Mouse (Mus musculus): ENCODE data around the gene Znhit2. TPM values are rescaled to one million over a fixed set of nuclear protein-coding genes. Genes with fewer than 3 reads are reported as not detected.
"Not testable (repeated sequence)": the region's sequence is repeated elsewhere in the genome, so short reads cannot be mapped to it uniquely, and the experiment has no call there.

Gene Znhit2
- total and polyA plus RNA-seq, 3 experiments, result 27.0 to 37.3 TPM; not detected in 1

DNA sequence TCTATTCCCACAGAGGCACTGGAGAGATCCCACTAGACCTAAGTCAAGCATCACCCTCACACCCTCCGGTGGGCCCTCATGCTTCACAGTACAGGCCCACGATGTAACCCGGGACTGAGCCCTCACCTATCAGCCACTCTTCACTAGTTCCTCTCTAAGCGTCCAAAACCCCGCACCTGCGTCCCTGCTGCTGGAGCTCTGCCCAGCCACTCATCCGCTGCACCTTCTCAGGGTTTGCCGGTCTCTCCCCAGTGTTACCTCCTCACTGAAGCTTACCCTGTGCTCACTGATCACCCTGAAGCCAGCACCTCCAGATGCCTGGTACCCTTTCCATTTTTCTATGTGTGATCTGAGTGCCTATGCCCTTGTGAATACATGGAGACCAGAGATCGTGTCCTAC, 18.7 kb upstream of the Znhit2 start:
- Histone ChIP-seq H3K27me3 (ENCODE audit: control insufficient read depth in 1 of 2, insufficient read depth in 2 of 2, low read length in 2 of 2) (no peaks in the 10 kb centered on the region), H3K79me2 (ENCODE audit: control insufficient read depth, insufficient read depth, low read length, poor library complexity) (peaks cover 10% of the 10 kb centered on the region), H3K4me3 (ENCODE audit: control insufficient read depth in 1 of 2, insufficient read depth in 1 of 2, low read depth in 2 of 2, low read length in 2 of 2) (no peak overlapping the region), H3K27ac (ENCODE audit: control insufficient read depth, low read depth, low read length) (no peak overlapping the region), H3K9ac (ENCODE audit: control insufficient read depth, low read depth, low read length, poor library complexity, severe bottlenecking) (no peak overlapping the region), H3K9me3 (replicated peaks; ENCODE audit: insufficient read depth, low read length) (no peaks in the 10 kb centered on the region), H3K4me1 (ENCODE audit: control insufficient read depth in 1 of 2, insufficient read depth in 2 of 2, low read length in 2 of 2) (peaks cover 3 to 10% of the 10 kb centered on the region in 2 experiments), H3K36me3 (ENCODE audit: control insufficient read depth in 1 of 2, insufficient read depth in 2 of 2, low read length in 2 of 2) (peaks cover 0 to 8% of the 10 kb centered on the region in 2 experiments; a peak in 2 of 4 replicates)
- TF ChIP-seq MEF2A (IDR thresholded peaks at IDR 0.05; ENCODE audit: extremely low read depth, insufficient replicate concordance, low read depth, low read length, poor library complexity, severe bottlenecking) (no peak), RAD21 (IDR thresholded peaks at IDR 0.05; ENCODE audit: low read depth, low read length) (no peak), USF1 (IDR thresholded peaks at IDR 0.05; ENCODE audit: low read depth, low read length) (no peak), MXI1 (IDR thresholded peaks at IDR 0.05; ENCODE audit: low read depth, low read length) (no peak), EP300 (IDR thresholded peaks at IDR 0.05; ENCODE audit: low read depth in 1 of 2, low read length in 2 of 2) (no peak), ZC3H11A (IDR thresholded peaks at IDR 0.05; ENCODE audit: low read depth, low read length) (no peak), JUND (IDR thresholded peaks at IDR 0.05; ENCODE audit: low read depth, low read length) (no peak), CTCF (IDR thresholded peaks at IDR 0.05 in 2 of 3, conservative IDR thresholded peaks at IDR 0.05 in 1 of 3; ENCODE audit: control insufficient read depth in 1 of 3, insufficient read depth in 1 of 3, low read depth in 2 of 3, low read length in 3 of 3, poor library complexity in 1 of 3, severe bottlenecking in 1 of 3) (no peak), SMC3 (IDR thresholded peaks at IDR 0.05; ENCODE audit: low read depth, low read length) (no peak), MAZ (IDR thresholded peaks at IDR 0.05; ENCODE audit: low read depth, low read length) (no peak), NRF1 (IDR thresholded peaks at IDR 0.05; ENCODE audit: insufficient read depth, low read depth, low read length, poor library complexity, severe bottlenecking) (no peak), CHD2 (IDR thresholded peaks at IDR 0.05; ENCODE audit: low read length) (no peak), NELFE (IDR thresholded peaks at IDR 0.05; ENCODE audit: low read depth, low read length) (no peak), GABPA (IDR thresholded peaks at IDR 0.05; ENCODE audit: low read depth, low read length) (no peak), BHLHE40 (IDR thresholded peaks at IDR 0.05; ENCODE audit: borderline replicate concordance, low read depth, low read length) (no peak), POLR2A (IDR thresholded peaks at IDR 0.05; ENCODE audit: control insufficient read depth in 1 of 2, insufficient read depth in 1 of 2, low read depth in 1 of 2, low read length in 2 of 2, poor library complexity in 1 of 2) (no peak), TAL1 (IDR thresholded peaks at IDR 0.05; ENCODE audit: low read length) (no peak), UBTF (IDR thresholded peaks at IDR 0.05; ENCODE audit: borderline replicate concordance, insufficient read depth, low read depth, low read length) (no peak), POLR2AphosphoS2 (IDR thresholded peaks at IDR 0.05; ENCODE audit: low read length) (no peak)
- DNase-seq (ENCODE audit: low read depth, low spot score), result no peak

DNA sequence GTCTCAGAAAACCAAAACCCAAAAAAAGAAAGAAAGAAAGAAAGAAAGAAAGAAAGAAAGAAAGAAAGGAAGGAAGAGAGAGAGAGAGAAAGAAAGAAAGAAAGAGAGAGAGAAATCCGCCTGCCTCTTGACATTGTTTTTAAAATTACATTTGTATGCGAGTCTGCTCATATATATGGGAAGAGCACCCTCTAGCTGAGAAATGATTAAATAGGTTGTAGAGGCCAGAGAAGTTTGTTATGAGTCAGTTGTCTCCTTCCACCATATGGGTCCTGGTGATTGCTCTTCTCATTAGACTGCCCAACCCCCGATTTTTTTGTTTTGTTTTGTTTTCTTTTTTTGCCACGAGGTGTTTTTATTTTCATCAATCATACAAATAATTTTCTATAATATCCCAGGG, 16.9 kb upstream of the Znhit2 start:
- TF ChIP-seq HCFC1 (IDR thresholded peaks at IDR 0.05; ENCODE audit: low read depth, low read length) (peak; percentile 27; the same call in 1 of the 2 replicates), GATA1 (IDR thresholded peaks at IDR 0.05; ENCODE audit: low read depth, low read length) (0 out of 2 replicates have a peak, but pooled peaks have one; percentile 3), ZC3H11A (IDR thresholded peaks at IDR 0.05; ENCODE audit: low read depth, low read length) (peak; percentile 54), SIN3A (IDR thresholded peaks at IDR 0.05; ENCODE audit: low read length) (peak; percentile 84), TAL1 (IDR thresholded peaks at IDR 0.05; ENCODE audit: low read length) (peak; percentile 24; the same call in 1 of the 2 replicates), CTCF (IDR thresholded peaks at IDR 0.05 in 2 of 3, conservative IDR thresholded peaks at IDR 0.05 in 1 of 3; ENCODE audit: control insufficient read depth in 1 of 3, insufficient read depth in 1 of 3, low read depth in 2 of 3, low read length in 3 of 3, poor library complexity in 1 of 3, severe bottlenecking in 1 of 3) (peak; percentile 22 to 82 (median 35); a peak in 4 of 6 replicates), ETS1 (IDR thresholded peaks at IDR 0.05; ENCODE audit: low read depth, low read length) (0 out of 2 replicates have a peak, but pooled peaks have one; percentile 10), RAD21 (IDR thresholded peaks at IDR 0.05; ENCODE audit: low read depth, low read length) (peak; percentile 85), SMC3 (IDR thresholded peaks at IDR 0.05; ENCODE audit: low read depth, low read length) (peak; percentile 69)
- Histone ChIP-seq H3K4me1 (ENCODE audit: control insufficient read depth in 1 of 2, insufficient read depth in 2 of 2, low read length in 2 of 2) (peaks cover 3 to 22% of the 10 kb centered on the region in 2 experiments; a peak in 3 of 4 replicates), H3K79me2 (ENCODE audit: control insufficient read depth, insufficient read depth, low read length, poor library complexity) (peaks cover 20% of the 10 kb centered on the region), H3K36me3 (ENCODE audit: control insufficient read depth in 1 of 2, insufficient read depth in 2 of 2, low read length in 2 of 2) (peaks cover 0 to 14% of the 10 kb centered on the region in 2 experiments; a peak in 2 of 4 replicates)
- peak; percentile 81 for DNase-seq (ENCODE audit: low read depth, low spot score)
- H3K27ac ChIP-seq (ENCODE audit: control insufficient read depth, low read depth, low read length); H3K9me3 ChIP-seq (replicated peaks; ENCODE audit: insufficient read depth, low read length); H3K4me3 ChIP-seq (ENCODE audit: control insufficient read depth in 1 of 2, insufficient read depth in 1 of 2, low read depth in 2 of 2, low read length in 2 of 2); H3K27me3 ChIP-seq (ENCODE audit: control insufficient read depth in 1 of 2, insufficient read depth in 2 of 2, low read length in 2 of 2); H3K9ac ChIP-seq (ENCODE audit: control insufficient read depth, low read depth, low read length, poor library complexity, severe bottlenecking): not testable (repeated sequence)

Data from MEL (cell line).